Mouse (Mus musculus) stomach, postnatal 0 days (tissue): ENCODE measurements around the gene Patl2. TPM values are rescaled to one million over a fixed set of nuclear protein-coding genes. Genes with fewer than 3 reads are reported as not detected.

Experiments
- ATAC-seq: fragments of 200-750 bp; cut with Nextera tagmentation; 2 replicates; pipeline ENCODE4 v1.8.0; 2017; ENCODE audit not compliant: low FRiP score, low TSS enrichment
- DNase-seq: peaks from one replicate; pipeline ENCODE4 v3.0.0-alpha.2; 2016; ENCODE audit warnings: low spot score
- H3K27ac ChIP-seq: fragments of 300-500 bp; sonication (generic); replicated peaks from 2 replicates; pipeline ENCODE4 v1.5.1; 2014; ENCODE audit warnings: mild to moderate bottlenecking, control low read depth
- H3K27me3 ChIP-seq: fragments of 300-500 bp; sonication (generic); 2 replicates; pipeline ENCODE4 v1.6.1; 2014; ENCODE audit warnings: low read length; ENCODE audit not compliant: control insufficient read depth, insufficient read depth
- H3K36me3 ChIP-seq: fragments of 300-500 bp; sonication (generic); 2 replicates; pipeline ENCODE4 v1.6.1; 2014; ENCODE audit warnings: low read length, mixed read lengths; ENCODE audit not compliant: control insufficient read depth, insufficient read depth
- H3K4me1 ChIP-seq: fragments of 300-500 bp; sonication (generic); replicated peaks from 2 replicates; pipeline ENCODE4 v1.6.1; 2014; ENCODE audit warnings: antibody characterized with exemption; ENCODE audit not compliant: control insufficient read depth, insufficient read depth
- H3K4me2 ChIP-seq: fragments of 300-500 bp; sonication (generic); replicated peaks from 2 replicates; pipeline ENCODE4 v1.6.1; 2014; ENCODE audit warnings: low read depth, mild to moderate bottlenecking, control low read depth, moderate library complexity
- H3K4me3 ChIP-seq: fragments of 300-500 bp; sonication (generic); 2 replicates; pipeline ENCODE4 v1.5.1; 2014; ENCODE audit warnings: low read depth, low read length, control low read depth
- H3K9ac ChIP-seq: fragments of 300-500 bp; sonication (generic); 2 replicates; pipeline ENCODE4 v1.6.1; 2014; ENCODE audit warnings: mild to moderate bottlenecking, low read length, control low read depth, mixed read lengths
- H3K9me3 ChIP-seq: fragments of 300-500 bp; sonication (generic); 2 replicates; pipeline ENCODE4 v1.6.1; 2016; ENCODE audit warnings: low read length; ENCODE audit not compliant: control insufficient read depth
- CTCF ChIP-seq: IDR thresholded peaks from 2 replicates; pipeline ENCODE4 v1.5.1; 2016; ENCODE audit warnings: antibody characterized with exemption, low read depth, mild to moderate bottlenecking, moderate library complexity
- EP300 ChIP-seq: optimal IDR thresholded peaks from 2 replicates; pipeline ENCODE3; 2016; ENCODE audit warnings: antibody characterized with exemption
- WGBS: fragments of 180-500 bp; shearing (Covaris S2); extraction: QIAGEN DNeasy Blood & Tissue Kit; methylation state at CpG from one replicate; pipeline ENCODE4 v1.1.7; 2014; 5-methylcytosine and 5-hydroxymethylcytosine counted together
- polyA plus RNA-seq: library from polyadenylated mRNA; unstranded; fragments of >200 nt; fragmentation: Nextera tagmentation; extraction: Ambion mirVana; gene quantifications from 2 replicates; pipeline ENCODE4 v1.2.1, GENCODE M21; 2015

Gene Patl2
- polyA plus RNA-seq, 1 experiment from 2014 or later = not detected

GRCm38 (mm10) chr2:122143111-122143510 is 42.9 kb downstream of the Patl2 start:
- TF ChIP-seq CTCF = no peak
- TF ChIP-seq EP300 = no peak
- ATAC-seq (no peak), DNase-seq (no peak)
- 90% methylated on average over 3 of the region's 3 CpGs for WGBS
- no peak overlapping the region for H3K9ac ChIP-seq
- H3K4me3 ChIP-seq = no peak overlapping the region
- no peaks in the 10 kb centered on the region for H3K9me3 ChIP-seq
- H3K27ac ChIP-seq = no peak overlapping the region
- no peaks in the 10 kb centered on the region for H3K36me3 ChIP-seq
- no peak overlapping the region for H3K4me2 ChIP-seq
- H3K27me3 ChIP-seq = no peaks in the 10 kb centered on the region
- no peaks in the 10 kb centered on the region for H3K4me1 ChIP-seq

- no peaks in the 10 kb centered on the region for H3K4me1 ChIP-seq
- H3K27ac ChIP-seq = no peak overlapping the region
- 64% methylated on average over 5 of the region's 5 CpGs for WGBS
- H3K4me2 ChIP-seq = no peak overlapping the region
- H3K36me3 ChIP-seq = no peaks in the 10 kb centered on the region
- peak; percentile 64 for ATAC-seq
- no peaks in the 10 kb centered on the region for H3K9me3 ChIP-seq
- H3K4me3 ChIP-seq = no peak overlapping the region
- TF ChIP-seq EP300 (no peak), CTCF (peak; percentile 45)
- no peak overlapping the region for H3K9ac ChIP-seq
- no peaks in the 10 kb centered on the region for H3K27me3 ChIP-seq
- DNase-seq = peak; percentile 29
Measured at GRCm38 (mm10) chr2:122141332-122141967, 44.5 kb downstream of the Patl2 start.

- ATAC-seq = no peak
- H3K36me3 ChIP-seq = no peaks in the 10 kb centered on the region
- H3K27me3 ChIP-seq = no peaks in the 10 kb centered on the region
- 54% methylated on average over 2 of the region's 2 CpGs for WGBS
- H3K9me3 ChIP-seq = no peaks in the 10 kb centered on the region
- H3K4me2 ChIP-seq = no peak overlapping the region
- TF ChIP-seq EP300 = no peak
- TF ChIP-seq CTCF = no peak
- H3K4me1 ChIP-seq = no peaks in the 10 kb centered on the region
- no peak for DNase-seq
- no peak overlapping the region for H3K4me3 ChIP-seq
- H3K27ac ChIP-seq = no peak overlapping the region
- no peak overlapping the region for H3K9ac ChIP-seq
Measured at GRCm38 (mm10) chr2:122140815-122141214, 45.2 kb downstream of the Patl2 start.

- no peak overlapping the region for H3K9ac ChIP-seq
- H3K4me1 ChIP-seq = no peaks in the 10 kb centered on the region
- no peak overlapping the region for H3K27ac ChIP-seq
- H3K9me3 ChIP-seq = no peaks in the 10 kb centered on the region
- TF ChIP-seq EP300 (no peak), CTCF (no peak)
- no peaks in the 10 kb centered on the region for H3K36me3 ChIP-seq
- no peak overlapping the region for H3K4me3 ChIP-seq
- H3K4me2 ChIP-seq = no peak overlapping the region
- peak; percentile 79; the same call in 1 of the 2 replicates for ATAC-seq
- WGBS = 52% methylated on average over 5 of the region's 5 CpGs
- no peaks in the 10 kb centered on the region for H3K27me3 ChIP-seq
- DNase-seq = peak; percentile 67
Measured at GRCm38 (mm10) chr2:122137839-122138465, 48.0 kb downstream of the Patl2 start.

- no peak for DNase-seq
- Histone ChIP-seq H3K4me1 (no peaks in the 10 kb centered on the region), H3K27ac (no peak overlapping the region), H3K27me3 (no peaks in the 10 kb centered on the region), H3K36me3 (no peaks in the 10 kb centered on the region), H3K4me2 (no peak overlapping the region), H3K9me3 (no peaks in the 10 kb centered on the region), H3K4me3 (no peak overlapping the region), H3K9ac (no peak overlapping the region)
- no peak for TF ChIP-seq EP300
- no peak for TF ChIP-seq CTCF
- ATAC-seq = no peak
- 85% methylated on average over 2 of the region's 2 CpGs for WGBS
Measured at GRCm38 (mm10) chr2:122132618-122133017, 53.4 kb downstream of the Patl2 start.

GRCm38 (mm10) chr2:122132078-122132477 is 53.9 kb downstream of the Patl2 start:
- Histone ChIP-seq H3K9me3 (no peaks in the 10 kb centered on the region), H3K9ac (no peak overlapping the region), H3K4me3 (no peak overlapping the region), H3K27me3 (no peaks in the 10 kb centered on the region), H3K4me2 (no peak overlapping the region), H3K27ac (no peak overlapping the region), H3K36me3 (no peaks in the 10 kb centered on the region), H3K4me1 (no peaks in the 10 kb centered on the region)
- ATAC-seq (no peak), DNase-seq (no peak)
- WGBS = 85% methylated on average over 2 of the region's 2 CpGs
- TF ChIP-seq CTCF (no peak), EP300 (no peak)
